Mouse (Mus musculus) CD8-positive naive resting alpha-beta T cell, adult 2 months (primary cell): ENCODE results near the gene Kctd10.

ENCODE experiments used
- DNase-seq, 2 experiments: peaks; one replicate each; pipeline ENCODE4 v3.0.0; 2022; ENCODE audit warnings: low read depth in 2 of 2, low spot score in 2 of 2

The Kctd10 gene

GRCm38 (mm10) chr5:114379763-114380162 is 545 bp downstream of the Kctd10 start:
- no peak for DNase-seq

GRCm38 (mm10) chr5:114378936-114379335 is 1.4 kb downstream of the Kctd10 start:
- no peak for DNase-seq

GRCm38 (mm10) chr5:114378177-114378920 is 2.0 kb downstream of the Kctd10 start:
- DNase-seq: peak; percentile 25 to 47

DNA sequence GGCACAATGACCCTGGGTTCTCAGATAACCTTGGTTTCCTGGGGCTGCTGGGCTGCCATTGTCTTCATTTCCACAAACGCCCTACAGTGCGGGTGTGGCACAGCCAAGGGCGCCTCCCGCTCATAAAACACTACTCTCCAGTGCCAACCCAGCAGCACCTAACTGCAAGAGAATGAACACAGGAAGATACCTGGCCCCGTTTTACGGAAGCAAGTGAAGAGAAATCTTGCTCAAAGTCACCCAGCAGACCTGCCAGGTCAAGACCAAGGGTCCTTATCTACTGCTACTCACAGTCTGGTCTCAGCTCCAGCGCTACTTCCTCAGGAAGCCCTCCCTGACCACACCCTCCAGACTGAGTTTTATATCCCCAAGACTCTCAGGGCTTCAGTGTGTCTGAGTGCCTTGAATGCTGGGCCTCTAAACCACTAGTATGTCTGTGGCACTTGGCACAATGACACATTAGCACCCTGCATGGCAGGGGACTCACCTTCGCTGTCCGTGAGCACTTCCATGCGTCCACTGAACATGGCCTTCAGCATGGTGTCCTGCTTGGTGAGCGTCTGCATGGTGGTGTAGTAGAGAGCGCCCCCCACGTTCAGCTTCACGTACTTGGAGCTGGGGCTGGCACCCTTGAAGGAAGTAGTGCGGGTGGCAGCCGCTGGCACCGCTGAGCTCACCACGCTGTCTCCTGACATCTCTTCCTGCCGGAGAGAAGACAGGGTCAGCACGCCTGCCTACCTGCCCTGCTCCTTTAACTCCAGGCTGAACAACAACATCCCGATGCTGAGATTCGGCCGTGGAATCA is 5.7 kb downstream of the Kctd10 start:
- DNase-seq: peak; percentile 21 to 24

- no peak for DNase-seq
Measured at GRCm38 (mm10) chr5:114373581-114373980, 6.7 kb downstream of the Kctd10 start.

GRCm38 (mm10) chr5:114373174-114373573 is 7.1 kb downstream of the Kctd10 start:
- DNase-seq: no peak

DNA sequence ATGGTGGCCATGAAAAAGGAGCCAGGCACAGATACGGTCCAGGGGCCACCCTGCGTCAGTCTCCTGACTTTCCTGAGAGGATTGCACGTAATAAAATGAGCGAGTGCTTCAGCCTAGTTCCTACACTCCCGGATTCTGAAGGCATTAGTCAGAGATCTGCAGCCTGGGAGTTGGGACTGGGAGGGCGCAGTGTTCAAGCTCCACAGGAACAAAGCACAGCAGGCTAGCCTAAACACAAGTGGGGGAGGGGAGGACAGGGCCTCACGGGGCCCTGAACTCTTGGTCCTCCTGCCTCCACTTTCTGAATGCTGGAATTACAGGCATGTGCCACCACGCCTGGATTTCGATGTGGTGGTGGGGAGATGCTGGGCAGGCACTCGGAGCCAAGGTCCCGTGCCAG is 7.7 kb downstream of the Kctd10 start:
- no peak for DNase-seq

- DNase-seq: no peak
Measured at GRCm38 (mm10) chr5:114371731-114372473, 8.4 kb downstream of the Kctd10 start.

DNA sequence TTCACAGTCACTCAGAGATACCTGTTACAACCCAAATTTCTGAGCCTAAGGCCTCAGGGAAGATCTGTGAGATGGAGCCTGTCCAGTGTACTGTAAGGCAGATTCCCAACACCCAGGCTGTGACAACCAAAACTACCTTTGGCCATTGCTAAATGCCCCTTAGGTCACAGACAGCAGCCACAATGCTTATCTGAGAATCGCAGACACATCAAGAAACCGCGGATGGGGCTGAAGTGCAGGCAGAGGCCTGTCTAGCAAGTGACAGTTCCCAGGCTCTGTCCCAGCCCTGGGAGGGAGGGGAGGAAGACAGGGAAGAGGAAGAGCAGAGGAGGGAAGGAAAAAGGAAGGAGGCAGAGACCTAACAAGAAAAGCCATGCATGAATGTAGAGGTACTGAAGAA is 9.0 kb downstream of the Kctd10 start:
- DNase-seq: no peak

- no peak for DNase-seq
Measured at GRCm38 (mm10) chr5:114370371-114370776, 9.9 kb downstream of the Kctd10 start.

DNA sequence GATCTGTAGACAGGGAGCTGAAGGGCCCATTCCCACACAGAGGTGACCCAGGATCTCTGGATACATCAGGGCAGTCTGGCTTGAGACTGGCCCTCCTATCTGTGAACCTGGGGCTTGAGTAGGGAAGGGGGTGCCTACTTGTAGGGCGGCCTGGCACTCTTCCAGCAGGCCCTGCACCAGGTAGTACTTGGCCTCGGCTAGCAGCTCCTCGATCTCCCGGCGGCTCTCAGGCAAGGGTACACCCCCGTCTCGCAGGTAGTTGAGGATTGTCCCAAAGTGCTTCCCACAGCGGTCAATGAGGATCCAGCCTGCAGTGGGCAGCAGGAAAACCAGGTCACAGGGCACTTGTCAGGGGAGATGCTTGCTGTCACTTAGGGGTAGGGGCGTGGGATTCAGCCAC is 10.4 kb downstream of the Kctd10 start:
- DNase-seq: no peak

GRCm38 (mm10) chr5:114368803-114369496 is 11.4 kb downstream of the Kctd10 start:
- DNase-seq: no peak

- DNase-seq: no peak
Measured at GRCm38 (mm10) chr5:114368121-114368520, 12.2 kb downstream of the Kctd10 start.

DNA sequence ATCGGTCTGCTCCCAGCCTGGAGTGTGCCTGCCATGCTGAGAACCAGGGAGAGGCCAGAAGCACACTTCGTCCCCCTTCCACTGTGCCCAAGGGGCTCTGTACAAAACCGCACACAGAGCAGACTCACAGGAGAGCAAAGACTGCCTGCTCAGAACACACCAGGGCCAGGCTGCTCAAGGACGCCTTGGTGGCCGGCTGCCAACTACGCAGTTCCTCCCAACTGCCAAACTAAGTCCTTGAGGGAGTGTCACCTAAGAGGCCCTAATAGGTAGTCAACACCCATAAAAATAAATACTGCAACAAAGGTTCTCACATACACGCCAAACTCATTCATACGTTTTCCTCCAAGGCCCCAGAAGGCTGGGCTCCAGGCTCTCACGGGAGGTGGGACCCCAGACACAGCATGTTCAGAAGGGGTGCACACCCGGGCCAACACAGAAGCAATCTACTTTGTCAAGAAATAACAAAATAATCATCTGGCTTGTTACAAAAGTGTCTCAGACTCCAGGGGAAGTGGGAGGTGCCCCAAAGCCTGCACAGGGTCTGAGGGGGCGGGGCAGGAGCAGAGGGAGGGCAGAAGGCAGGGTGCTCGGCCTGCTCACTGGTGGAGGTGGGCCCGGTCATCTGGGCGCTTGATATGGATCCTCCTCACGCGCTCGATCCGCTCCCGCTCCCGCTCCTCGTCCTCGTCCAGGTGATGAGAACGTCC is 15.1 kb downstream of the Kctd10 start:
- no peak for DNase-seq

GRCm38 (mm10) chr5:114360968-114361367 is 19.3 kb downstream of the Kctd10 start:
- no peak for DNase-seq

GRCm38 (mm10) chr5:114359586-114359985 is 20.7 kb downstream of the Kctd10 start:
- DNase-seq: no peak

DNA sequence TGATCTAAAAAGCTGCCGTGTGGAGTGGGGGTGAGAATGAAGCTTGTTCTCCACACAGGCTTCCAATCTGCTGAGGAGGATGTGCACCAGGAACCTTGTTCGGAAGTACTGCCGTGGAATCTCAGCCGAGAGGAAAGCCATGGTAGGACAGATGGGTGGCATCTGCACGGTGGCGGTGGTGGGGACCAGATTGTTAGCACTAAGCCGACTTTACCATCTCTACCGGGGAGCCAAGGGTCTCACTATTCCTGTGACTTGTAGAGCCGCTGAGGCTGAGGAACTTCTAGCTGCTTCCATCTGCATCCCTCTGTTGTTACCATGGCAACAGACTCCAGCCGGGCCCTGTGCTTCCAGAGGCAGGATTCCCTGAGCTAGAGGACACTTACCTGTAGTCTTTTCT is 21.5 kb downstream of the Kctd10 start:
- DNase-seq: no peak

DNA sequence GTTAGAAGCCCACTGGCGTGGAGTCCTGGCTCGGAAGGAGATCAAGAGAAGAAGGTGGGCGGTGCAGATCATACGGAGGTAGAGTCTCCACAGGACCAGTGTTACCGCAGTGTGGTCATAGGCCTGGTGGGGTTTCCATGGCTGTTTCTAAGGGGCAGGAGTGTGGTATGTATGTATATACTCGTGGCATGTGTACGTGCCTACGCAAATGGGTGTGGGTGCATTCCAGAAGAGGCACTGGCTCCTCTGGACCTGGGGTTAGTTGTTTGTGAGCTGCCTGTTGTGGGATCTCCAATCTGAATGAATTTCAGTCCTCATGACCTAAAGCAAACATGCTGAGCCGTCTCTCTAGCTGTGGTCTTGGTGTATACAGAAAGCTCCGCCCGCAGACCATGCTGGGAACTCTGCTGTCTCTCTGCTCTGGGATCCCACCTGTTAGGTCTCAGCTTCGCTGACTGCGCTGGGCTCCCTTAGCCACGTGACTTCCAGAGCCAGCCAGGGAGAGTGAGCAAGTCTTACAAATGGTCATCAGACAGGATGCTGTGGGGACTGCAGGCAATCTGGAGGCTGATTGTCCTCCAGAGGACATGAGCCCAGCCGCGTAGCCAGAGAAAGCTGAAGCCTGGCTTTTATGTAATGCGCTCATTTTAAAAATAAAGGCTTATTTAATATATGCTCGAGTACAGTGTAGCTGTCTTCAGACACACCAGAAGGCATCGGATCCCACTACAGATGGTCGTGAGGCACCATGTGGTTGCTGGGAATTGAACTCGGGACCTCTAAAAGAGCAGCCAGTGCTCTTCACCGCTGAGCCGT is 23.2 kb downstream of the Kctd10 start:
- DNase-seq: no peak

DNA sequence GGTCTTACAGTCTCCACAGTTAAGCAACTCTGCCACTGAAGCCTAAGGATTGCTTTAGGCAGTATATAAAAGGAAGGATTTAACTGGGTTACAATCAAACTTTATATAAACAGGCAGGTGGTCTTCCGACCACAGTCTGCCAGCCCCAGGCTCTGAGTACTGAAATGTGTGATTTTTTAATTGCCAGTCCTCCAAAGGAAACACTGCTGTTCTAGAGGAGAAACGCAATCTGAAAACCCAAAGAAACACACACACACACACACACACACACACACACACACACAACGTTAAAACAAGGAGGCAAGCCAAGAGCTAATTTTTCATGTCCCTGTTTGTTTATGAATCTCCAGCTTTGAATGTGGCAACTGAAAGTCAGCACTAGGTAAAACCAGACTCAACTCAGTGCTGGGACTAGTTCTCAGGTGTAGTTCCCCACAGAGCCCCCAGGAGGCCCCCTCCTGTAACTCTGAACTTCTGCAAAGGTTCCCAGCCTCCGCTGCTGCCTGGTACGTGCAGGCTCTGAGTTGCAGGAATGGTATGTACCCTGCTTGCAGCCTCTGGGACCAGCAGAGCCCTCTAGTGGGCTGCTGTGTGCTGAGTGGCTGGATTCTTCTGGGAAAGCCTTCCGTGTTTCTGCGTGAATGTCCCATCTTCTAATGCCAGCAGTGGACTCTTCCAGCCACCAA is 23.9 kb downstream of the Kctd10 start:
- peak; percentile 58 to 63 for DNase-seq
